Mouse (Mus musculus) heart, adult 2 months (tissue): Measurements from ENCODE around the gene H2afv. TPM values are rescaled to one million over a fixed set of nuclear protein-coding genes. Genes with fewer than 3 reads are reported as not detected.
"Not testable (repeated sequence)": the region's sequence is repeated elsewhere in the genome, so short reads cannot be mapped to it uniquely, and the experiment has no call there.

ENCODE experiments used
- DNase-seq, 2 experiments: peaks; one replicate each; pipeline ENCODE4 v3.0.0; 2021
- H3K27ac ChIP-seq: fragments of 200-600 bp; 2 replicates; pipeline ENCODE4 v1.8.1; 2022
- H3K27me3 ChIP-seq: fragments of 200-500 bp; 2 replicates; pipeline ENCODE4 v1.6.1; 2012; ENCODE audit warnings: mild to moderate bottlenecking, low read length, inconsistent platforms, mixed read lengths; ENCODE audit not compliant: control insufficient read depth, insufficient read depth
- H3K36me3 ChIP-seq: fragments of 200-500 bp; 2 replicates; pipeline ENCODE4 v1.6.1; 2012; ENCODE audit warnings: low read length, inconsistent platforms; ENCODE audit not compliant: control insufficient read depth, insufficient read depth
- H3K4me1 ChIP-seq: fragments of 200-500 bp; 2 replicates; pipeline ENCODE4 v1.6.1; 2011; ENCODE audit warnings: low read length; ENCODE audit not compliant: control insufficient read depth, insufficient read depth
- H3K4me3 ChIP-seq: fragments of 200-600 bp; 2 replicates; pipeline ENCODE4 v1.8.1; 2022
- H3K79me2 ChIP-seq: fragments of 200-500 bp; replicated peaks from 2 replicates; pipeline ENCODE4 v1.6.1; 2012; ENCODE audit warnings: mild to moderate bottlenecking, inconsistent platforms, low read length, moderate library complexity, mixed read lengths; ENCODE audit not compliant: control insufficient read depth, insufficient read depth
- H3K9ac ChIP-seq: fragments of 200-500 bp; 2 replicates; pipeline ENCODE4 v1.6.1; 2012; ENCODE audit warnings: low read depth, mild to moderate bottlenecking, control low read depth, inconsistent platforms, low read length, mixed read lengths
- CTCF ChIP-seq: fragments of 200-600 bp; IDR thresholded peaks from 2 replicates; pipeline ENCODE4 v1.8.1; 2022; ENCODE audit warnings: antibody characterized with exemption, mild to moderate bottlenecking, moderate library complexity
- EP300 ChIP-seq: fragments of 200-500 bp; IDR thresholded peaks from 2 replicates; pipeline ENCODE4 v1.6.1; 2011; ENCODE audit warnings: low read depth, low read length, control low read depth; ENCODE audit not compliant: insufficient read depth
- POLR2A ChIP-seq: fragments of 200-500 bp; IDR thresholded peaks from 2 replicates; pipeline ENCODE4 v1.6.1; 2011; ENCODE audit warnings: mild to moderate bottlenecking, low read depth, low read length, control low read depth; ENCODE audit not compliant: insufficient read depth
- WGBS: fragments of 180-500 bp; shearing (Covaris S2); methylation state at CpG from one replicate; pipeline ENCODE4 v1.1.7; 2018; 5-methylcytosine and 5-hydroxymethylcytosine counted together
- intact Hi-C: fragments of 180-260 bp; cut with DNase I; formaldehyde crosslinking; loops from one replicate; pipeline ENCODE4 v1.15.1; 2025
- polyA plus RNA-seq: library from polyadenylated mRNA; depleted of rRNA; stranded (reverse); fragments of >200 nt; gene quantifications from 2 replicates; pipeline ENCODE4 v1.2.3, GENCODE M21; 2012
- total RNA-seq, 2 experiments: library from RNA; stranded (reverse); gene quantifications; 2 replicates each; pipeline ENCODE4 v1.2.3; 2021

H2afv gene
- total and polyA plus RNA-seq, 3 experiments = 46.3 to 80.8 (median 75.8) TPM

DNA sequence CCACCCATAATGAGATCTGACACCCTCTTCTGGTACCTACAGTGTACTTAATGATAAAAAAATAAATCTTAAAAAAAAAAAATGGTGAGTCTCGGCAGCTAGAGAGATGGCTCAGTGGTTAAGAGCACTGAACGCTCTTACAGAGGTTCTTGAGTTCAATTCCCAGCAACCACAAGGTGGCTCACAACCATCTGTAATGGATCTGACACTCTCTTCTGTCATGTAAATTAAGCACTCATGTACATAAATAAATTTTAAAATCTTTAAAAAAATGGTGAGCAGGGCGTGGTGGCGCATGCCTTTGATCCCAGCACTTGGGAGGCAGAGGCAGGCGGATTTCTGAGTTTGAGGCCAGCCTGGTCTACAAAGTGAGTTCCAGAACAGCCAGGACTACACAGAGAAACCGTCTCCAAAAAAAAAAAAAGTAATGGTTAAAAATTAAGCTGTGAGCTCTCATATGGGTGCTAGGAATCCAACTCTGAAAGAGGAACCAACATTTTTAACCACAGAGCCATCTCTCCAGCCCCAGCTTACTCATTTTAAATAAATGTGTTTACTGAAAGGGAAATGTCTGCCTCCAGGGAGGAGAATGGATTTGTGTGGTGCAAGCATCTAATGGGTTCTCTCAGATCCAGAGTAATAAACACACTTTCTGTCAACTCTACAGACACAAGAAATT lies 19.1 kb upstream of the H2afv start:
- H3K4me1 ChIP-seq = no peaks in the 10 kb centered on the region; the same call in 1 of the 2 replicates
- TF ChIP-seq POLR2A (no peak), EP300 (no peak), CTCF (no peak)
- H3K9ac ChIP-seq = no peak overlapping the region
- 90% methylated on average over 6 of the region's 6 CpGs for WGBS
- intact Hi-C loops = no loop called here
- no peak overlapping the region for H3K4me3 ChIP-seq
- no peaks in the 10 kb centered on the region; the same call in 1 of the 2 replicates for H3K36me3 ChIP-seq
- H3K79me2 ChIP-seq = no peaks in the 10 kb centered on the region
- no peaks in the 10 kb centered on the region for H3K27me3 ChIP-seq
- DNase-seq = no peak
- H3K27ac ChIP-seq = no peak overlapping the region

DNA sequence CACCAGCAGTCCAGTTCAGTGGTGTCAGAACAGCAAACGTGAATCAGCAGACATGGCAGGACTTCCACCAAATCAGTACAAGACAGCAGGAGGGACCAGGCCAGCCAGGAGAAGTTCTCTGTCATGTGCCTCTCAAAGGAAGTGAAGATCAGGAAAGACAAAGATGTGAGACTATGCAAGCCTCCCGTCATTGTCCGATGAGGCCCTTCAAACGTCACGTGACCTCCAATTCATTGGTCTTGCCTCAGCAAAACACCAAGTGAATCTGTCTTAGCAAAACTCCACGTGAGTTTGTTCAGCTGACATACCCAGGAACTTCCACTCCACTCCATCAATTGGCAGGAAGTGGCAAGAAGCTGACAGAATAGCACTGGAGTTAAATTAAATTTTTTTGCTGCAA lies 11.8 kb upstream of the H2afv start:
- no peak for DNase-seq
- Histone ChIP-seq H3K36me3 (no peaks in the 10 kb centered on the region), H3K4me1 (no peaks in the 10 kb centered on the region), H3K4me3 (no peak overlapping the region), H3K79me2 (no peaks in the 10 kb centered on the region), H3K27ac (no peak overlapping the region), H3K9ac (no peak overlapping the region), H3K27me3 (no peaks in the 10 kb centered on the region)
- intact Hi-C loops = no loop called here
- whole genome bisulfite sequencing = 55% methylated on average over 6 of the region's 6 CpGs
- TF ChIP-seq EP300 (no peak), POLR2A (no peak), CTCF (no peak)

DNA sequence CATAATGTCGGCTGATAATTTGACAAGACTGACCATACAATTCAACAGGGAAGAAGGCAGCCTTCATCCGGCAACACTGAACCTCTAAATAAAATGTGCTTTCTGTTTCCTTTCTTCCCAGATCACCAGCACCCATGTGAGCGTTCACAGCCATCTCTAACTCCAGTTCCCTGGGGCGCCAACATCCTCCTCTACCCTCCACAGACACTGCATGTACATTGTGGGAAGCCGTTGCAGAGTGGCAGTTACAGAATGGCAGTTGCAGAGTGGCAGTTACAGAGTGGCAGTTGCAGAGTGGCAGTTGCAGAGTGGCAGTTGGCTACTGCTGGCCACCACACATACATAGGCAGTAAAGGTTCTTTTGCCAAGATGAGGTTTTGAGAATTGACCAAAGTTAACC lies 3.9 kb upstream of the H2afv start:
- DNase-seq, H3K79me2 ChIP-seq, H3K36me3 ChIP-seq, H3K27me3 ChIP-seq, H3K4me3 ChIP-seq, H3K27ac ChIP-seq, H3K4me1 ChIP-seq, H3K9ac ChIP-seq, intact Hi-C loops: not testable (repeated sequence)
- WGBS = 85% methylated on average over 5 of the region's 5 CpGs

DNA sequence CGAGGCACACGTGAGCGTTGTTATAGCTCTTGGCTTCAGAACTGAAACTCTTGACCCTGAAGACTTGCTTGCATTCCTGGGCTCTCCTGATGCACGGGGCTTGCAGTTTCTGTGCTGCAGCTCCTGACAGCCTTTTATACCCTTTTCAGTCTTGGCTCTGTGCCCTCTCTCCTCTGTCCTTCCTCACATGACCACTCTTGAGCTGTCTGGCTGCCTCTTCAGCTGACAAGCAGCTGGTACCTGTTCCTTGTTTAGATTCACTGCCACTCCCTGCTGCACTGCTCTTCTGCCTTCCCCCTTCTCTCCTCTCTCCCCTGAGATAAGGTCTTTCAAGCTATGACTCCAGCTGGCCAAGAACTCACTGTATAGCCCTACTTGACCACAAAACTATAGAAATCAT lies 3.2 kb upstream of the H2afv start:
- 0 out of 2 replicates have a peak, but pooled peaks cover 2% of the 10 kb centered on the region for H3K79me2 ChIP-seq
- no peak for DNase-seq
- H3K36me3 ChIP-seq = peaks cover 4% of the 10 kb centered on the region; the same call in 1 of the 2 replicates
- H3K4me3 ChIP-seq = no peak overlapping the region
- H3K27me3 ChIP-seq = no peaks in the 10 kb centered on the region
- no peak overlapping the region for H3K9ac ChIP-seq
- WGBS = 61% methylated on average over 4 of the region's 4 CpGs
- peaks cover 4% of the 10 kb centered on the region; the same call in 1 of the 2 replicates for H3K4me1 ChIP-seq
- intact Hi-C loops = no loop called here
- H3K27ac ChIP-seq = no peak overlapping the region
- TF ChIP-seq POLR2A (no peak), CTCF (no peak), EP300 (no peak)

DNA sequence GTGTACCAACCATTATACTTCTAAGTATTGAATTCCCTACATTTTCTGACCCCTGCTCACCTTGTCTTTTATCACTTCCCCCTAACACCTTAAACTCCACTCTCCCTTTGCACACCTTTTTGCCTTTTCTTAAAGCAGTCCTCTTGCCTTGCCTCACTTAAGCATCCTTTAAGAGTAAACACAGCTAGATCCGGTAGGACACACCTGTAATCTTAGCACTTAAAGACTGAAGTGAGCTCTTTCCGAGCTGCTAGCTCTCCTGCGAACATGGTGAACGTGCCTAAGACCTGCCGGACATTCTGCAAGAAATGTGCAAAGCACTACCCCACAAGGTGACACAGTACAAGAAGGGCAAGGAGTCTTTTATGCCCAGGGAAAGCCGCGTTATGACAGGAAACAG lies 1.7 kb upstream of the H2afv start:
- 87% methylated on average over 7 of the region's 7 CpGs for WGBS
- Histone ChIP-seq H3K9ac (no peak overlapping the region), H3K27me3 (no peaks in the 10 kb centered on the region), H3K27ac (no peak overlapping the region), H3K36me3 (peaks cover 4% of the 10 kb centered on the region; the same call in 1 of the 2 replicates), H3K4me3 (no peak overlapping the region), H3K4me1 (peaks cover 6% of the 10 kb centered on the region; the same call in 1 of the 2 replicates), H3K79me2 (0 out of 2 replicates have a peak, but pooled peaks cover 2% of the 10 kb centered on the region)
- TF ChIP-seq POLR2A = no peak
- TF ChIP-seq CTCF = no peak
- TF ChIP-seq EP300 = no peak
- DNase-seq = no peak
- intact Hi-C loops = loop anchor here (2.0 kb wide), 2 partner anchors 29 kb away; partner anchors contain the start of gene Purb

DNA sequence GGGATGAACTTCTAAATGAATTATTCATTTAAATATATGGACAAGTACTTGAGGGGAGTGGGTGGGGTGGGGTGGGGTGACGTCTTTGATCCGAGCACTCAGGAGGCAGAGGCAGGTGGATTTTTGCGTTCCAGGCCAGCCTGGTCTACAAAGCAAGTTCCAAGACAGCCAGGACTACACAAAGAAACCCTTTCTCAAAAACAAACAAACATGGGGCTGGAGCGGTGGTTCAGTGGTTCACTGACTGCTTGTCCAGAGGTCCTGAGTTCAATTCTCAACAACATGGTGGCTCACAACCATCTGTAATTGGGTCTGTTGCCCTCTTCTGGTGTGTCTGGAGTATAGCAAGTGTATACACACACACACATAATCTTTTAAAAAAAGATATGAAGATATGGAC lies 1.2 kb upstream of the H2afv start:
- Histone ChIP-seq H3K4me1 (peaks cover 6% of the 10 kb centered on the region; the same call in 1 of the 2 replicates), H3K9ac (no peak overlapping the region), H3K4me3 (no peak overlapping the region), H3K27ac (no peak overlapping the region), H3K36me3 (peaks cover 4% of the 10 kb centered on the region; the same call in 1 of the 2 replicates), H3K79me2 (0 out of 2 replicates have a peak, but pooled peaks cover 2% of the 10 kb centered on the region), H3K27me3 (no peaks in the 10 kb centered on the region)
- TF ChIP-seq EP300 = no peak
- 0 out of 2 replicates have a peak, but pooled peaks have one; percentile 9 for TF ChIP-seq CTCF
- WGBS = 77% methylated on average over 4 of the region's 4 CpGs
- no peak for DNase-seq
- intact Hi-C loops = loop anchor here (2.0 kb wide), 2 partner anchors 29 kb away; partner anchors contain the start of gene Purb
